Mouse (Mus musculus) midbrain, embryonic 11.5 days (tissue): ENCODE data around the gene Kank1. TPM values are rescaled to one million over a fixed set of nuclear protein-coding genes. Genes with fewer than 3 reads are reported as not detected.

Experiments
- ATAC-seq: fragments of 200-750 bp; cut with Nextera tagmentation; 2 replicates; pipeline ENCODE4 v1.8.0; 2017; ENCODE audit warnings: moderate TSS enrichment, moderate library complexity; ENCODE audit not compliant: low FRiP score
- DNase-seq: peaks from one replicate; pipeline ENCODE4 v3.0.0; 2015; ENCODE audit warnings: low spot score; ENCODE audit errors: missing footprints
- H3K27ac ChIP-seq: fragments of 300-500 bp; sonication (generic); 2 replicates; pipeline ENCODE4 v1.5.1; 2014; ENCODE audit warnings: low read depth, low read length
- H3K27me3 ChIP-seq: fragments of 300-500 bp; sonication (generic); 2 replicates; pipeline ENCODE4 v1.6.1; 2014; ENCODE audit warnings: mild to moderate bottlenecking, low read length, moderate library complexity, mixed read lengths; ENCODE audit not compliant: control insufficient read depth, insufficient read depth
- H3K36me3 ChIP-seq: fragments of 300-500 bp; sonication (generic); 2 replicates; pipeline ENCODE4 v1.6.1; 2014; ENCODE audit warnings: mild to moderate bottlenecking, low read length, moderate library complexity, mixed read lengths; ENCODE audit not compliant: control insufficient read depth, insufficient read depth
- H3K4me1 ChIP-seq: fragments of 300-500 bp; sonication (generic); 2 replicates; pipeline ENCODE4 v1.6.1; 2014; ENCODE audit warnings: low read length; ENCODE audit not compliant: control insufficient read depth, insufficient read depth
- H3K4me2 ChIP-seq: fragments of 300-500 bp; sonication (generic); 2 replicates; pipeline ENCODE4 v1.6.1; 2014; ENCODE audit warnings: mild to moderate bottlenecking, moderate library complexity
- H3K4me3 ChIP-seq: fragments of 300-500 bp; sonication (generic); 2 replicates; pipeline ENCODE4 v1.5.1; 2014; ENCODE audit warnings: low read depth, low read length
- H3K9ac ChIP-seq: fragments of 300-500 bp; sonication (generic); 2 replicates; pipeline ENCODE4 v1.6.1; 2014; ENCODE audit warnings: low read length
- H3K9me3 ChIP-seq: fragments of 300-500 bp; sonication (generic); 2 replicates; pipeline ENCODE4 v1.6.1; 2016; ENCODE audit warnings: low read length; ENCODE audit not compliant: control insufficient read depth
- WGBS: fragments of 180-500 bp; shearing (Covaris S2); extraction: QIAGEN DNeasy Blood & Tissue Kit; methylation state at CpG from one replicate; pipeline ENCODE4 v1.1.7; 2014; 5-methylcytosine and 5-hydroxymethylcytosine counted together
- polyA plus RNA-seq: library from polyadenylated mRNA; unstranded; fragments of >200 nt; fragmentation: Nextera tagmentation; extraction: Ambion mirVana; gene quantifications from 2 replicates; pipeline ENCODE4 v1.2.1, GENCODE M21; 2014

Kank1 gene
- polyA plus RNA-seq, 1 experiment from 2014 or later: 13.3 TPM

- 90% methylated on average over 4 of the region's 4 CpGs for WGBS
- DNase-seq (no peak), ATAC-seq (no peak)
- Histone ChIP-seq H3K9me3 (no peaks in the 10 kb centered on the region), H3K36me3 (no peaks in the 10 kb centered on the region), H3K27ac (no peak overlapping the region), H3K4me2 (no peak overlapping the region), H3K9ac (no peak overlapping the region), H3K4me3 (no peak overlapping the region), H3K4me1 (no peaks in the 10 kb centered on the region), H3K27me3 (no peaks in the 10 kb centered on the region)
These were observed 58.4 kb downstream of the Kank1 start for GRCm38 (mm10) chr19:25295207-25295606.

GRCm38 (mm10) chr19:25297269-25297668, 60.5 kb downstream of the Kank1 start:
- no peaks in the 10 kb centered on the region for H3K9me3 ChIP-seq
- no peak overlapping the region for H3K4me2 ChIP-seq
- 82% methylated on average over 5 of the region's 5 CpGs for WGBS
- DNase-seq (no peak), ATAC-seq (no peak)
- H3K36me3 ChIP-seq: no peaks in the 10 kb centered on the region
- no peak overlapping the region for H3K9ac ChIP-seq
- no peak overlapping the region for H3K4me3 ChIP-seq
- H3K4me1 ChIP-seq: no peaks in the 10 kb centered on the region
- no peak overlapping the region for H3K27ac ChIP-seq
- H3K27me3 ChIP-seq: no peaks in the 10 kb centered on the region

GRCm38 (mm10) chr19:25299852-25300670, 63.3 kb downstream of the Kank1 start:
- no peak overlapping the region for H3K4me3 ChIP-seq
- H3K27me3 ChIP-seq: no peaks in the 10 kb centered on the region
- H3K4me2 ChIP-seq: no peak overlapping the region
- no peaks in the 10 kb centered on the region for H3K36me3 ChIP-seq
- no peaks in the 10 kb centered on the region for H3K4me1 ChIP-seq
- WGBS: 89% methylated on average over 14 of the region's 14 CpGs
- H3K9ac ChIP-seq: no peak overlapping the region
- no peaks in the 10 kb centered on the region for H3K9me3 ChIP-seq
- DNase-seq: no peak
- no peak for ATAC-seq
- no peak overlapping the region for H3K27ac ChIP-seq

- no peaks in the 10 kb centered on the region for H3K27me3 ChIP-seq
- H3K9me3 ChIP-seq: no peaks in the 10 kb centered on the region
- DNase-seq (peak; percentile 53), ATAC-seq (no peak)
- no peak overlapping the region for H3K4me3 ChIP-seq
- 84% methylated on average over 5 of the region's 5 CpGs for WGBS
- no peak overlapping the region for H3K9ac ChIP-seq
- H3K4me2 ChIP-seq: no peak overlapping the region
- no peaks in the 10 kb centered on the region for H3K4me1 ChIP-seq
- no peaks in the 10 kb centered on the region for H3K36me3 ChIP-seq
- no peak overlapping the region for H3K27ac ChIP-seq
These were observed 64.4 kb downstream of the Kank1 start for GRCm38 (mm10) chr19:25301189-25301588.

GRCm38 (mm10) chr19:25306277-25306676, 69.5 kb downstream of the Kank1 start:
- WGBS: 62% methylated on average over 9 of the region's 9 CpGs
- no peaks in the 10 kb centered on the region for H3K36me3 ChIP-seq
- H3K4me2 ChIP-seq: no peak overlapping the region
- H3K27me3 ChIP-seq: no peaks in the 10 kb centered on the region
- peaks cover 5% of the 10 kb centered on the region for H3K4me1 ChIP-seq
- DNase-seq (no peak), ATAC-seq (no peak)
- H3K27ac ChIP-seq: no peak overlapping the region
- H3K4me3 ChIP-seq: no peak overlapping the region
- no peak overlapping the region for H3K9ac ChIP-seq
- H3K9me3 ChIP-seq: no peaks in the 10 kb centered on the region

- H3K4me3 ChIP-seq: no peak overlapping the region
- H3K36me3 ChIP-seq: no peaks in the 10 kb centered on the region
- H3K27me3 ChIP-seq: no peaks in the 10 kb centered on the region
- H3K4me1 ChIP-seq: peaks cover 7% of the 10 kb centered on the region
- no peak overlapping the region for H3K27ac ChIP-seq
- ATAC-seq (no peak), DNase-seq (no peak)
- no peak overlapping the region for H3K9ac ChIP-seq
- WGBS: 43% methylated on average over 2 of the region's 2 CpGs
- H3K4me2 ChIP-seq: no peak overlapping the region
- no peaks in the 10 kb centered on the region for H3K9me3 ChIP-seq
These were observed 71.4 kb downstream of the Kank1 start for GRCm38 (mm10) chr19:25308156-25308555.

- H3K9me3 ChIP-seq: no peaks in the 10 kb centered on the region
- WGBS: 25% methylated on average over 12 of the region's 12 CpGs
- H3K27me3 ChIP-seq: no peaks in the 10 kb centered on the region
- no peak overlapping the region for H3K4me3 ChIP-seq
- DNase-seq (peak; percentile 85), ATAC-seq (no peak)
- no peak overlapping the region for H3K9ac ChIP-seq
- H3K36me3 ChIP-seq: no peaks in the 10 kb centered on the region
- H3K4me2 ChIP-seq: no peak overlapping the region
- peaks cover 7% of the 10 kb centered on the region for H3K4me1 ChIP-seq
- no peak overlapping the region for H3K27ac ChIP-seq
These were observed 72.0 kb downstream of the Kank1 start for GRCm38 (mm10) chr19:25308763-25309162.

GRCm38 (mm10) chr19:25310989-25311388, 74.2 kb downstream of the Kank1 start:
- ATAC-seq: no peak
- H3K36me3 ChIP-seq: no peaks in the 10 kb centered on the region
- no peak overlapping the region for H3K27ac ChIP-seq
- DNase-seq: no peak
- H3K9ac ChIP-seq: no peak overlapping the region
- H3K4me2 ChIP-seq: no peak overlapping the region
- no peaks in the 10 kb centered on the region for H3K27me3 ChIP-seq
- no peak overlapping the region for H3K4me3 ChIP-seq
- WGBS: 83% methylated on average over 5 of the region's 5 CpGs
- H3K9me3 ChIP-seq: no peaks in the 10 kb centered on the region
- peaks cover 7% of the 10 kb centered on the region for H3K4me1 ChIP-seq

GRCm38 (mm10) chr19:25311626-25312025, 74.9 kb downstream of the Kank1 start:
- Histone ChIP-seq H3K27me3 (no peaks in the 10 kb centered on the region), H3K4me1 (peaks cover 7% of the 10 kb centered on the region), H3K36me3 (no peaks in the 10 kb centered on the region), H3K9ac (no peak overlapping the region), H3K4me3 (no peak overlapping the region), H3K4me2 (no peak overlapping the region), H3K9me3 (no peaks in the 10 kb centered on the region), H3K27ac (no peak overlapping the region)
- WGBS: 45% methylated on average over 7 of the region's 7 CpGs
- DNase-seq (no peak), ATAC-seq (no peak)
